Mouse (Mus musculus): ENCODE measurements at regions not wholly inside any gene's neighbourhood (a gene's known extent, or its start where the extent isn't known, plus 50 kb on each side); places are given as distances from the start of the nearest gene placed in this dataset.

- whole genome bisulfite sequencing = 63% methylated on average over 10 of the region's 10 CpGs
- Histone ChIP-seq H3K4me2 (replicated peaks) (no peak overlapping the region), H3K27ac (no peak overlapping the region), H3K4me3 (no peak overlapping the region), H3K9ac (no peak overlapping the region), H3K9me3 (no peaks in the 10 kb centered on the region), H3K36me3 (no peaks in the 10 kb centered on the region), H3K4me1 (no peaks in the 10 kb centered on the region), H3K27me3 (no peaks in the 10 kb centered on the region)
- no peak for ATAC-seq (ENCODE audit: insufficient number of reproducible peaks, insufficient read depth, low FRiP score, low TSS enrichment)
Measured at GRCm38 (mm10) chr1:73392077-73392476, 376.4 kb upstream of the Tnp1 start.

- H3K27me3 ChIP-seq = no peaks in the 10 kb centered on the region
- H3K4me2 ChIP-seq (replicated peaks) = no peak overlapping the region
- ATAC-seq (ENCODE audit: insufficient number of reproducible peaks, insufficient read depth, low FRiP score, low TSS enrichment) = no peak
- no peaks in the 10 kb centered on the region for H3K9me3 ChIP-seq
- WGBS = 72% methylated on average over 3 of the region's 3 CpGs
- no peak overlapping the region for H3K4me3 ChIP-seq
- H3K4me1 ChIP-seq = no peaks in the 10 kb centered on the region
- no peaks in the 10 kb centered on the region for H3K36me3 ChIP-seq
- no peak overlapping the region for H3K27ac ChIP-seq
- H3K9ac ChIP-seq = no peak overlapping the region
Measured at GRCm38 (mm10) chr1:73389976-73390375, 374.3 kb upstream of the Tnp1 start.

GRCm38 (mm10) chr1:73389174-73389573 is 373.5 kb upstream of the Tnp1 start:
- no peak overlapping the region for H3K4me2 ChIP-seq (replicated peaks)
- H3K27ac ChIP-seq = no peak overlapping the region
- ATAC-seq (ENCODE audit: insufficient number of reproducible peaks, insufficient read depth, low FRiP score, low TSS enrichment) = no peak
- no peaks in the 10 kb centered on the region for H3K4me1 ChIP-seq
- no peak overlapping the region for H3K9ac ChIP-seq
- H3K27me3 ChIP-seq = no peaks in the 10 kb centered on the region
- WGBS = 83% methylated on average over 3 of the region's 3 CpGs
- H3K36me3 ChIP-seq = no peaks in the 10 kb centered on the region
- no peaks in the 10 kb centered on the region for H3K9me3 ChIP-seq
- no peak overlapping the region for H3K4me3 ChIP-seq

- peaks cover 3% of the 10 kb centered on the region; the same call in 1 of the 2 replicates for H3K4me1 ChIP-seq
- no peak overlapping the region for H3K9ac ChIP-seq
- ATAC-seq (ENCODE audit: insufficient number of reproducible peaks, insufficient read depth, low FRiP score, low TSS enrichment) = no peak
- no peak overlapping the region for H3K4me3 ChIP-seq
- H3K36me3 ChIP-seq = no peaks in the 10 kb centered on the region
- H3K27me3 ChIP-seq = no peaks in the 10 kb centered on the region
- no peak overlapping the region for H3K4me2 ChIP-seq (replicated peaks)
- 69% methylated on average over 9 of the region's 9 CpGs for WGBS
- H3K9me3 ChIP-seq = no peaks in the 10 kb centered on the region
- no peak overlapping the region; the same call in 1 of the 2 replicates for H3K27ac ChIP-seq
Measured at GRCm38 (mm10) chr1:73381578-73381977, 365.9 kb upstream of the Tnp1 start.

- Histone ChIP-seq H3K4me3 (no peak overlapping the region), H3K36me3 (no peaks in the 10 kb centered on the region), H3K4me1 (peaks cover 9% of the 10 kb centered on the region; the same call in 1 of the 2 replicates), H3K27me3 (no peaks in the 10 kb centered on the region), H3K4me2 (replicated peaks) (no peak overlapping the region), H3K9ac (no peak overlapping the region), H3K9me3 (no peaks in the 10 kb centered on the region), H3K27ac (no peak overlapping the region)
- ATAC-seq (ENCODE audit: insufficient number of reproducible peaks, insufficient read depth, low FRiP score, low TSS enrichment) = no peak
- 74% methylated on average over 7 of the region's 7 CpGs for WGBS
Measured at GRCm38 (mm10) chr1:73374531-73375375, 359.0 kb upstream of the Tnp1 start.

GRCm38 (mm10) chr1:73368222-73368621 is 352.5 kb upstream of the Tnp1 start:
- WGBS = 57% methylated on average over 5 of the region's 5 CpGs
- H3K9me3 ChIP-seq = no peaks in the 10 kb centered on the region

GRCm38 (mm10) chr1:73365842-73366241 is 350.1 kb upstream of the Tnp1 start:
- peaks cover 42% of the 10 kb centered on the region for H3K4me1 ChIP-seq
- H3K4me2 ChIP-seq (replicated peaks) = no peak overlapping the region
- no peaks in the 10 kb centered on the region for H3K36me3 ChIP-seq
- no peaks in the 10 kb centered on the region for H3K27me3 ChIP-seq
- H3K4me3 ChIP-seq = no peak overlapping the region
- H3K27ac ChIP-seq = no peak overlapping the region
- WGBS = 61% methylated on average over 4 of the region's 4 CpGs
- ATAC-seq (ENCODE audit: insufficient number of reproducible peaks, insufficient read depth, low FRiP score, low TSS enrichment) = no peak
- H3K9ac ChIP-seq = no peak overlapping the region
- H3K9me3 ChIP-seq = no peaks in the 10 kb centered on the region

More at GRCm38 (mm10) chr1:73368222-73368621, 352.5 kb upstream of the Tnp1 start:
- Histone ChIP-seq H3K4me3 (no peak overlapping the region), H3K36me3 (no peaks in the 10 kb centered on the region), H3K4me2 (replicated peaks) (no peak overlapping the region), H3K9ac (no peak overlapping the region), H3K27me3 (no peaks in the 10 kb centered on the region), H3K27ac (no peak overlapping the region), H3K4me1 (peaks cover 23% of the 10 kb centered on the region)
- no peak for ATAC-seq (ENCODE audit: insufficient number of reproducible peaks, insufficient read depth, low FRiP score, low TSS enrichment)

- Histone ChIP-seq H3K36me3 (no peaks in the 10 kb centered on the region), H3K4me3 (no peak overlapping the region), H3K27ac (peak overlapping the region; percentile 84), H3K9me3 (no peaks in the 10 kb centered on the region), H3K9ac (no peak overlapping the region), H3K4me1 (peaks cover 42% of the 10 kb centered on the region), H3K27me3 (no peaks in the 10 kb centered on the region), H3K4me2 (replicated peaks) (no peak overlapping the region)
- 57% methylated on average over 7 of the region's 7 CpGs for WGBS
- no peak for ATAC-seq (ENCODE audit: insufficient number of reproducible peaks, insufficient read depth, low FRiP score, low TSS enrichment)
Measured at GRCm38 (mm10) chr1:73364300-73364683, 348.6 kb upstream of the Tnp1 start.

- H3K4me2 ChIP-seq (replicated peaks) = peak overlapping the region; percentile 37; the same call in 1 of the 2 replicates
Measured at GRCm38 (mm10) chr1:73363549-73364299, 348.0 kb upstream of the Tnp1 start.

GRCm38 (mm10) chr1:73362122-73362521 is 346.4 kb upstream of the Tnp1 start:
- no peaks in the 10 kb centered on the region for H3K9me3 ChIP-seq
- H3K9ac ChIP-seq = no peak overlapping the region
- no peaks in the 10 kb centered on the region for H3K27me3 ChIP-seq
- H3K27ac ChIP-seq = peak overlapping the region; percentile 65
- peak; percentile 61; the same call in 1 of the 2 replicates for ATAC-seq (ENCODE audit: insufficient number of reproducible peaks, insufficient read depth, low FRiP score, low TSS enrichment)
- no peak overlapping the region for H3K4me3 ChIP-seq
- peaks cover 37% of the 10 kb centered on the region for H3K4me1 ChIP-seq
- WGBS = 76% methylated on average over 1 of the region's 1 CpGs
- no peaks in the 10 kb centered on the region for H3K36me3 ChIP-seq
- H3K4me2 ChIP-seq (replicated peaks) = no peak overlapping the region

More at GRCm38 (mm10) chr1:73363549-73364299, 348.0 kb upstream of the Tnp1 start:
- 1% methylated on average over 7 of the region's 7 CpGs for WGBS
- Histone ChIP-seq H3K4me3 (no peak overlapping the region), H3K9me3 (no peaks in the 10 kb centered on the region), H3K27ac (peak overlapping the region; percentile 84), H3K36me3 (no peaks in the 10 kb centered on the region), H3K27me3 (no peaks in the 10 kb centered on the region), H3K9ac (no peak overlapping the region), H3K4me1 (peaks cover 42% of the 10 kb centered on the region)
- ATAC-seq (ENCODE audit: insufficient number of reproducible peaks, insufficient read depth, low FRiP score, low TSS enrichment) = peak; percentile 81; the same call in 1 of the 2 replicates

- Histone ChIP-seq H3K27ac (peak overlapping the region; percentile 65), H3K36me3 (no peaks in the 10 kb centered on the region), H3K27me3 (no peaks in the 10 kb centered on the region), H3K4me1 (peaks cover 37% of the 10 kb centered on the region), H3K4me2 (replicated peaks) (no peak overlapping the region), H3K9ac (no peak overlapping the region), H3K4me3 (no peak overlapping the region), H3K9me3 (no peaks in the 10 kb centered on the region)
- WGBS = 74% methylated on average over 7 of the region's 7 CpGs
- no peak for ATAC-seq (ENCODE audit: insufficient number of reproducible peaks, insufficient read depth, low FRiP score, low TSS enrichment)
Measured at GRCm38 (mm10) chr1:73361300-73361699, 345.6 kb upstream of the Tnp1 start.

GRCm38 (mm10) chr1:73354447-73354846 is 338.7 kb upstream of the Tnp1 start:
- Histone ChIP-seq H3K27ac (no peak overlapping the region), H3K4me1 (no peaks in the 10 kb centered on the region), H3K27me3 (no peaks in the 10 kb centered on the region), H3K36me3 (no peaks in the 10 kb centered on the region), H3K9ac (no peak overlapping the region), H3K4me3 (no peak overlapping the region), H3K9me3 (no peaks in the 10 kb centered on the region), H3K4me2 (replicated peaks) (no peak overlapping the region)
- WGBS = 59% methylated on average over 1 of the region's 1 CpGs
- ATAC-seq (ENCODE audit: insufficient number of reproducible peaks, insufficient read depth, low FRiP score, low TSS enrichment) = no peak
